Mouse (Mus musculus) lung, adult 2 months (tissue): ENCODE measurements at regions not wholly inside any gene's neighbourhood (a gene's known extent, or its start where the extent isn't known, plus 50 kb on each side); places are given as distances from the start of the nearest gene placed in this dataset.

Source experiments
- CTCF ChIP-seq: fragments of 200-500 bp; IDR thresholded peaks from 2 replicates; pipeline ENCODE4 v1.5.1; 2011; ENCODE audit warnings: mild to moderate bottlenecking, low read length, control low read depth; ENCODE audit not compliant: insufficient read depth
- POLR2A ChIP-seq: fragments of 200-500 bp; IDR thresholded peaks from 2 replicates; pipeline ENCODE4 v1.6.1; 2011; ENCODE audit warnings: low read depth, mild to moderate bottlenecking, control low read depth, low read length, borderline replicate concordance; ENCODE audit errors: extremely low read depth

GRCm38 (mm10) chr19:59522176-59522575, 64.0 kb downstream of the Emx2 start:
- no peak for TF ChIP-seq CTCF
- no peak for TF ChIP-seq POLR2A
